Mouse (Mus musculus): ENCODE results near the gene Pik3c2a. TPM values are rescaled to one million over a fixed set of nuclear protein-coding genes. Genes with fewer than 3 reads are reported as not detected.

Pik3c2a gene
- total and polyA plus RNA-seq, 3 experiments = 2.5 to 16.3 (median 13.4) TPM

GRCm38 (mm10) chr7:116476264-116476663 lies 33.0 kb upstream of the Pik3c2a start:
- WGBS = 55% methylated on average over 5 of the region's 5 CpGs
- intact Hi-C loops (cut with DNase I) = no loop called here
- Histone ChIP-seq H3K4me3 (no peak overlapping the region), H3K4me1 (ENCODE audit: control insufficient read depth, insufficient read depth, low read length) (no peaks in the 10 kb centered on the region), H3K79me2 (replicated peaks; ENCODE audit: control insufficient read depth, insufficient read depth, low read length) (no peaks in the 10 kb centered on the region), H3K36me3 (ENCODE audit: control insufficient read depth, insufficient read depth, low read length) (no peaks in the 10 kb centered on the region), H3K9ac (ENCODE audit: low read depth, low read length) (no peak overlapping the region), H3K27me3 (ENCODE audit: control insufficient read depth, insufficient read depth, low read length) (no peaks in the 10 kb centered on the region), H3K27ac (no peak overlapping the region)
- TF ChIP-seq EP300 (IDR thresholded peaks at IDR 0.05; ENCODE audit: insufficient read depth, low read depth, low read length) = no peak
- no peak for TF ChIP-seq POLR2A (IDR thresholded peaks at IDR 0.05; ENCODE audit: insufficient read depth, low read depth, low read length)
- TF ChIP-seq CTCF (IDR thresholded peaks at IDR 0.05) = no peak
- DNase-seq = no peak

GRCm38 (mm10) chr7:116475836-116476235 lies 32.6 kb upstream of the Pik3c2a start:
- Histone ChIP-seq H3K27me3 (ENCODE audit: control insufficient read depth, insufficient read depth, low read length) (no peaks in the 10 kb centered on the region), H3K4me1 (ENCODE audit: control insufficient read depth, insufficient read depth, low read length) (no peaks in the 10 kb centered on the region), H3K27ac (no peak overlapping the region), H3K4me3 (no peak overlapping the region), H3K9ac (ENCODE audit: low read depth, low read length) (no peak overlapping the region), H3K79me2 (replicated peaks; ENCODE audit: control insufficient read depth, insufficient read depth, low read length) (no peaks in the 10 kb centered on the region), H3K36me3 (ENCODE audit: control insufficient read depth, insufficient read depth, low read length) (no peaks in the 10 kb centered on the region)
- intact Hi-C loops (cut with DNase I) = no loop called here
- no peak for DNase-seq
- TF ChIP-seq CTCF (IDR thresholded peaks at IDR 0.05) (no peak), EP300 (IDR thresholded peaks at IDR 0.05; ENCODE audit: insufficient read depth, low read depth, low read length) (no peak), POLR2A (IDR thresholded peaks at IDR 0.05; ENCODE audit: insufficient read depth, low read depth, low read length) (no peak)

- DNase-seq = no peak
- Histone ChIP-seq H3K27me3 (ENCODE audit: control insufficient read depth, insufficient read depth, low read length) (no peaks in the 10 kb centered on the region), H3K36me3 (ENCODE audit: control insufficient read depth, insufficient read depth, low read length) (no peaks in the 10 kb centered on the region), H3K4me3 (no peak overlapping the region), H3K9ac (ENCODE audit: low read depth, low read length) (no peak overlapping the region), H3K27ac (no peak overlapping the region), H3K79me2 (replicated peaks; ENCODE audit: control insufficient read depth, insufficient read depth, low read length) (no peaks in the 10 kb centered on the region), H3K4me1 (ENCODE audit: control insufficient read depth, insufficient read depth, low read length) (peaks cover 8% of the 10 kb centered on the region)
- WGBS = 22% methylated on average over 8 of the region's 8 CpGs
- TF ChIP-seq CTCF (IDR thresholded peaks at IDR 0.05) (no peak), POLR2A (IDR thresholded peaks at IDR 0.05; ENCODE audit: insufficient read depth, low read depth, low read length) (no peak), EP300 (IDR thresholded peaks at IDR 0.05; ENCODE audit: insufficient read depth, low read depth, low read length) (no peak)
- intact Hi-C loops (cut with DNase I) = no loop called here
Observed at GRCm38 (mm10) chr7:116462114-116462513, 18.9 kb upstream of the Pik3c2a start.

GRCm38 (mm10) chr7:116458985-116459441 lies 15.8 kb upstream of the Pik3c2a start:
- H3K36me3 ChIP-seq (ENCODE audit: control insufficient read depth, insufficient read depth, low read length) = no peaks in the 10 kb centered on the region
- peak; percentile 76 for TF ChIP-seq CTCF (IDR thresholded peaks at IDR 0.05)
- TF ChIP-seq EP300 (IDR thresholded peaks at IDR 0.05; ENCODE audit: insufficient read depth, low read depth, low read length) = no peak
- H3K27me3 ChIP-seq (ENCODE audit: control insufficient read depth, insufficient read depth, low read length) = no peaks in the 10 kb centered on the region
- no peaks in the 10 kb centered on the region for H3K79me2 ChIP-seq (replicated peaks; ENCODE audit: control insufficient read depth, insufficient read depth, low read length)
- H3K27ac ChIP-seq = no peak overlapping the region
- DNase-seq = peak in 1 of 2 experiments; percentile 10
- H3K4me1 ChIP-seq (ENCODE audit: control insufficient read depth, insufficient read depth, low read length) = peaks cover 8% of the 10 kb centered on the region
- intact Hi-C loops (cut with DNase I) = loop anchor here (1.0 to 5.0 kb wide), 3 partner anchors 43 to 149 kb away; partner anchors contain the start of gene Nucb2
- no peak overlapping the region for H3K4me3 ChIP-seq
- 13% methylated on average over 3 of the region's 3 CpGs for WGBS
- H3K9ac ChIP-seq (ENCODE audit: low read depth, low read length) = no peak overlapping the region

- intact Hi-C loops (cut with DNase I) = loop anchor here (5.0 kb wide), 1 partner anchor 45 kb away; the partner anchor contains the start of gene Nucb2
Observed at GRCm38 (mm10) chr7:116457391-116457790, 14.1 kb upstream of the Pik3c2a start.

GRCm38 (mm10) chr7:116456964-116457363 lies 13.7 kb upstream of the Pik3c2a start:
- peaks cover 6% of the 10 kb centered on the region for H3K4me1 ChIP-seq (ENCODE audit: control insufficient read depth, insufficient read depth, low read length)
- H3K27me3 ChIP-seq (ENCODE audit: control insufficient read depth, insufficient read depth, low read length) = no peaks in the 10 kb centered on the region
- no peaks in the 10 kb centered on the region for H3K36me3 ChIP-seq (ENCODE audit: control insufficient read depth, insufficient read depth, low read length)
- H3K9ac ChIP-seq (ENCODE audit: low read depth, low read length) = no peak overlapping the region
- no peak overlapping the region for H3K4me3 ChIP-seq
- TF ChIP-seq EP300 (IDR thresholded peaks at IDR 0.05; ENCODE audit: insufficient read depth, low read depth, low read length) = no peak
- TF ChIP-seq POLR2A (IDR thresholded peaks at IDR 0.05; ENCODE audit: insufficient read depth, low read depth, low read length) = no peak
- H3K79me2 ChIP-seq (replicated peaks; ENCODE audit: control insufficient read depth, insufficient read depth, low read length) = no peaks in the 10 kb centered on the region
- 42% methylated on average over 4 of the region's 4 CpGs for WGBS
- DNase-seq = no peak
- intact Hi-C loops (cut with DNase I) = loop anchor here (5.0 kb wide), 1 partner anchor 45 kb away; the partner anchor contains the start of gene Nucb2
- peak overlapping the region; percentile 66 for H3K27ac ChIP-seq

More at GRCm38 (mm10) chr7:116457391-116457790, 14.1 kb upstream of the Pik3c2a start:
- Histone ChIP-seq H3K36me3 (ENCODE audit: control insufficient read depth, insufficient read depth, low read length) (no peaks in the 10 kb centered on the region), H3K4me1 (ENCODE audit: control insufficient read depth, insufficient read depth, low read length) (peaks cover 8% of the 10 kb centered on the region), H3K4me3 (no peak overlapping the region), H3K79me2 (replicated peaks; ENCODE audit: control insufficient read depth, insufficient read depth, low read length) (no peaks in the 10 kb centered on the region), H3K27ac (peak overlapping the region; percentile 66), H3K9ac (ENCODE audit: low read depth, low read length) (no peak overlapping the region), H3K27me3 (ENCODE audit: control insufficient read depth, insufficient read depth, low read length) (no peaks in the 10 kb centered on the region)
- 47% methylated on average over 6 of the region's 6 CpGs for WGBS
- 0 out of 2 replicates have a peak, but pooled peaks have one; percentile 44 for TF ChIP-seq EP300 (IDR thresholded peaks at IDR 0.05; ENCODE audit: insufficient read depth, low read depth, low read length)
- TF ChIP-seq POLR2A (IDR thresholded peaks at IDR 0.05; ENCODE audit: insufficient read depth, low read depth, low read length) = no peak
- peak in 1 of 2 experiments; percentile 9 for DNase-seq
